Mouse (Mus musculus): ENCODE measurements around the gene Apol7b.
"Not testable (repeated sequence)": the region's sequence is repeated elsewhere in the genome, so short reads cannot be mapped to it uniquely, and the experiment has no call there.

Apol7b gene

GRCm38 (mm10) chr15:77447392-77447791, at the start of gene Apol7b:
Gene Apol7b, minus strand, starts transcription at chr15:77447492.
- in situ Hi-C loops (cut with MboI, MseI): not testable (repeated sequence)

DNA sequence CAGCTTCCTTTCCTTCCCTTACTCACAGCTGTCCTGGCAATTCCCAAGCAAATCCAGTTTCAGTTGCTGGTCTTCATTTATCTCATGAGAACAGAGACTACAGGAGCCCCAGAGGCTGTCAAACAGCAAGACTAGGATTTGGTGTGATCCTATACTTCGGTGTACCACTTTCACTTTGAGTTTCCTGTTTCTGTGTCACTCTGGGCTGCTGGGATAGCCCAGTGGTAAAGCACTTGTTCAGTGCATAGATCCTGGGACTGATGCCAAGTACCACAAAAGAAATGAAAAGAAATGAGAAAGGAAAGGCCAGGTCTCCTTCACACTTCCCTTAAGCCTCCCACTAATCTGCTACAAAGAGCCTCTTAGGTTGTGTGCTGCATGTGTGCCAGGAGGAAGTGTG, 47.4 kb upstream of the Apol7b start:
- in situ Hi-C loops (cut with MboI, MseI): not testable (repeated sequence)

DNA sequence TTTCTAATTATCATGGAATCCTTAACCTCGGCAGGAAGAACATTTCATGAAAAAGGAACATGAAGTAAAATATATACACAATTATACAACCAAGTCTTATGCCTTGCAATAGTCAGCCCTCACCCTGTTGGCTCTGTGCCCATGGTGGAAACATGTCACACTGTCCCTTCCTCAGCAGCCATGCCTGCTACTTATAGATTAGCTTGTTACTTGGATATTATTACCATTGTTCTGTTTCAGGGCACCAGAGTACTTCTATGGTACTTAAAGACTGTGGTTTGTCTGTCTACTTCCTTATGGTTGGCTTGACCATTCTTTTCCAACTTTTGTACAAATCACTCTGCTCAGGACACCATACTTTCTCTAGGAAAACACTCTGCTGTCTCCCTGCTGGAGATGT, 45.9 kb upstream of the Apol7b start:
- in situ Hi-C loops (cut with MboI, MseI): not testable (repeated sequence)

DNA sequence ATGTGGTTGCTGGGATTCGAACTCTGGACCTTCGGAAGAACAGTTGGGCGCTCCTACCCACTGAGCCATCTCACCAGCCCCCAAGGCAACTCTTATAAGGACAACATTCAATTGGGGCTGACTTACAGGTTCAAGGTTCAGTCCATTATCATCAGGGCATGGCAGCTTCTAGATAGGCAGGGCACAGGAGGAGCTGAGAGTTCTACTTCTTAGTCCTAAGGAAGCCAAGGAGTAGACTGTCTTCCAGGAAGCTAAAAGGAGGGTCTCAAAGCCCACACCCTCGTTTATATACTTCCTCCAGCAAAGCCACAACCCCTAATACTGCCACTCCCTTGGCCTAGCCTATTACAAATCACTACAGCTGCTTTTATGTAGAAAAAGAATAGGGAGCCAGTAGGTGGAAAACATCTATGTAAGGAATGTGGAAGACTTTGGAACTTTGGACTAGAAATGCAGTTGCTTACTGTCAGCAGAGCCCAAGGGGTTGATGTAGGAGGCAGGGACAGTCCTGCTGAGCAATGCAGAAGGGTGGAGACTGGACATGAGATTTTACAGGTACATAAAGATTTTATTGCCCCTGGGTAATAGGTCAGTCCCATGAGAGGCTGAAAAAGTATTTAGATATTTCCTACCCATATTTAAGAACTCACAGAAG, 35.0 kb upstream of the Apol7b start:
- in situ Hi-C loops (cut with MboI, MseI): no loop called here

DNA sequence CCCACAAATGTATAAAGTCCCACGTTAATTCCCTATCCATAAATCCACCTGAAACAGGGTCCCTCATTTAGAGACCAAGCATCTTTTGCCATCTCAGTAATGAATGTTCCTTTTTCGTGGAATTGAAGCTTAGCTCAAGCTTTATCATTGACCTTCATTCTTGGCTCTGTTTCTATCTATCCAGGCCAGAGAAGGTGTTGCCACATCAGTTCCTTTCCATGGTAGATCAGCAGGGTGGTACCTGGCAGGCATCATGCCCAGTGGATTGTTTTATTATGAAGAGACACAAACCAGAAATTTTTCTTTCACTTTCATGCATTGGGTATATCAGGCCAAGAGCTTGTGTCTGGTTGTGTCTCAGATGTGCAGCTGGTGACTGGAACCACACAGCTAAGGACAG, 29.4 kb upstream of the Apol7b start, which contains the start of gene Apol10a:
Gene Apol10a (plus strand): TSS at position 355 of the 400 bp plus-strand sequence.
- in situ Hi-C loops (cut with MboI, MseI): not testable (repeated sequence)

DNA sequence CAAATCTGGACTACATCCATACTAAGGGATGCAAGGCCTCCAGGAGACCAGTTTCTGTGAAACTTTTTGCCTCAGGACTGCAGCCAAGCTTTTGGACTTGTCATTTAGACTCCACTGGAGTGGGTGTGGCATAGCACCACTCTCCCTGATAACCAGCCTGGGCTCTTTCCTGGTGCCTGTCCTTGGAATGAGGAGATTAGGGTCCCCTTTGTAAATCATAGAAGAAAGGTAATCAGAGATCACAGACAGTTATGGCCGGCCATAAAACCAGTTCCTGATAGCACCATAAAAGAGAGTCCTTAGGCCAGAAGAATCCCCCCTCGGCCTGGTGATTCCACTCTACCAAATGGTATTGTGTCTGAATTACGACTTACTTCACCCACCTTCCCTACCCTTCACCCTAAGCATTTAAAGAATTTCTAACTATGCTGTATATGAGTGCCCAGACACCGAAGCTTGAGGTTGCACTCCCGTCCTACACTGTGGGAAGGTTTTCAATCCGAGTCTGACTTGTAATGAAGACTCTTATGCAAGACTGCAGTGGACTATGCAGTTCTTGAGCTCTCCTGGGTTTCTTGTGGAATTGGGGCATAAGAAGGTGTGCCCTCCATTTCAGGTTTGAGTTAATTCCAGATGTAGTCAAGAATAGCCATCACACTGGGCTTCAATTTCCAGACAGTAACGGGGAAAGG, 27.6 kb upstream of the Apol7b start:
- in situ Hi-C loops (cut with MboI, MseI): loop anchor here (5.0 kb wide), 1 partner anchor 187 kb away; no protein-coding TSS in a partner anchor

GRCm38 (mm10) chr15:77449927-77450326, 2.6 kb upstream of the Apol7b start:
- in situ Hi-C loops (cut with MboI, MseI): loop anchor here (5.0 kb wide), 1 partner anchor 242 kb away; no protein-coding TSS in a partner anchor

- in situ Hi-C loops (cut with MboI, MseI): not testable (repeated sequence)
These were observed 1.6 kb downstream of the Apol7b start for GRCm38 (mm10) chr15:77445668-77446067.

DNA sequence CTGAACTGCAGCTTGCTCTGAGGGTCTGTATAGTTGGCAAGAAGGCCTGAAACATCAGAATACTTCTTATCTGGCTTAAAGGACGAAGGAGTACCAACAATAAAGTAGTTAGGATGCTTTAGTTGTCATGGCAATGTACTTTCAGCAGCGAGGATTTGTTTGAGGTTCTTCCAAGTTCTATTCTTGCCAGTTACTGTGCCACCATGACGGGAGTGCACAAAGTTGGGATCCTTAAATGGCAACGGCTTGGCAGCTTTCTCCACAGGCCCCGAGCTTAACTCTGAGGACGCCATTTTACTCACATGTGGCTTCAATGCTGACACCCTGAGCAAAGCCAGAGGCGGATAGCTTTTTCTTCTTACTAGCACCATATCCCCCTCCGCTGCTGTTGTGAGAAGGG, 2.5 kb downstream of the Apol7b start:
- in situ Hi-C loops (cut with MboI, MseI): not testable (repeated sequence)

- in situ Hi-C loops (cut with MboI, MseI): not testable (repeated sequence)
These were observed 18.4 kb downstream of the Apol7b start for GRCm38 (mm10) chr15:77428690-77429448.

- in situ Hi-C loops (cut with MboI, MseI): not testable (repeated sequence)
These were observed 24.4 kb downstream of the Apol7b start for GRCm38 (mm10) chr15:77422925-77423324.

- in situ Hi-C loops (cut with MboI, MseI): not testable (repeated sequence)
These were observed 27.6 kb downstream of the Apol7b start for GRCm38 (mm10) chr15:77419657-77420056.

GRCm38 (mm10) chr15:77416655-77417333, 30.5 kb downstream of the Apol7b start:
- in situ Hi-C loops (cut with MboI, MseI): not testable (repeated sequence)

- in situ Hi-C loops (cut with MboI, MseI): not testable (repeated sequence)
These were observed 31.6 kb downstream of the Apol7b start for GRCm38 (mm10) chr15:77415653-77416052.

GRCm38 (mm10) chr15:77412695-77413094, 34.6 kb downstream of the Apol7b start:
- in situ Hi-C loops (cut with MboI, MseI): not testable (repeated sequence)

DNA sequence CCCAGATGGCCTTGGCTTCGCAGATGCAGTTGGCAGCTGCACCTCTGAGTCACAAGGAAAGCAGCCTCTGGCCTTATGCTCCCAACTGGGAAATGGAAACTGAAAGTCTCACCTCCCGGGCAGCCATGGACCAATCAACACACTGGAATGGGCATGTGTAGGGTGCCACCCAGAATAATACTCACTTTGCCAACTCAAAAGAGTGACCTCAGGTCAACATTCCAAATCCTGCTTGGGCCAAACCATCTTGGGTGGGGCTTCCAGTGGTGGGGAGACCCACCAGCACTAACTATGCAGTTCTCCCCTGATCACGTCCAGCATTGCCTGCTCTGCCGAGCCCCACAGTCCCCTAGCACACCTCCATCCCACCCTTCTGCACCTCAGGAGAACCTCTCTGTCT, 36.3 kb downstream of the Apol7b start, which contains the start of gene Apol9a:
Gene Apol9a (minus strand): TSS at position 101 of the 400 bp plus-strand sequence.
- in situ Hi-C loops (cut with MboI, MseI): not testable (repeated sequence)

DNA sequence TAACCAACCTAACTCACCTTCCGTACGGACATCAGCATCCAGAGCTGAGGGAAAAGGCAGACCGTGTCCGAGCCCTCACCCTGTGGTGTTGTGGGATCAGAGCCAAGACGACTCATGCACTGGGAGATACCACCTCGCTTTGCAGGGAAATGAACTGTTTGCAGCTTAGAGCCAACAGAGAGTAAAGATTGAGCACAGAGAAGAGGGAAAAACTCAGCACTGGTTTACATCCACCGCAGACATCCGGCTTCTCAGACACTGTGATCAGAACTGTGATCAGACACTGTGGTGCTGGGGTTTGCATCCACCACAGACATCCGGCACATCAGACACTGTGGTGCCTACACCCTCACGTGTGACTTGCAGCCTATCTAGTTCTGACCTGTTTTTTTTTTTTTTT, 40.9 kb downstream of the Apol7b start:
- in situ Hi-C loops (cut with MboI, MseI): loop anchor here (5.0 kb wide), 1 partner anchor 326 kb away; no protein-coding TSS in a partner anchor

DNA sequence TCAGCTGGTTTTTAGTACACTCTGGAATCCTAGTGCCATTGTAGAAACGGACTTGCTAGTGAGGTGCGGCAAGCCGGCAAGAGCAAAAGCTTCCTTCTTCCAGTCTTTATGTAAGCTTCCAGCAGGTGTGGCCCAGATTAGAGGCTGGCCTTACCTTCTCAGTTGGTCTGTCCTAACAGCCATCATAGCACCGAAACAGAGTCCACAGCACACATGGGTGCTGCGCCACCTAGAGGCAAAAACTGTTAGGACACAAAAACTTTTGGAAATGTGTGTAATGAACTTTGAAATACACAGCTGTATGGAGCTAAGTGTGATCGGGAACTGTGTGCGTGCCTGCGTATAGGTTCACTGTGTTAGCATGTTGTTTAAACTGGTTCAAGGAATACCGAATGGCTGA, 48.3 kb downstream of the Apol7b start, which contains the start of gene Apol7a:
Gene Apol7a (minus strand): TSS at position 84 of the 400 bp plus-strand sequence.
- in situ Hi-C loops (cut with MboI, MseI): not testable (repeated sequence)

- in situ Hi-C loops (cut with MboI, MseI): not testable (repeated sequence)
These were observed 49.7 kb downstream of the Apol7b start for GRCm38 (mm10) chr15:77397450-77398132.

DNA sequence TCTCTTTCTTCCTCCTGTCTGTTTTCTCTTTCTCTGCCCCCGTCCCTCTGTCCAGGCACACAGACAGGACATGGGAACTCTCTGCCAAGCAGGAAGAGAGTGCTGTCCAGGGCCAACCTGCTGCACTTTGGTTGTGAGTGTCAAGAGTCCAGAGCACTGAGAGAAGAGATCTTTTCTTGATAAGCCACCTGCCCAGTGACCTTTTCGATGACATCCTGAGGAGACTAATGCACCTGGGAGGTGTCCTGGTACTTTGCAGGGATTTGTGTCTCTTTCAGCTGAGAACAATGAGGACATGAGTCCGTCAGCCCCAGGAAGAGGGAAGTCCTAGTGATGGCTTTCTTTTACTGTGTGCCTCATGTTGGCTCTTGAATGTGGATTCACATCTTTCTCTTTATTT, 53.5 kb downstream of the Apol7b start:
- in situ Hi-C loops (cut with MboI, MseI): not testable (repeated sequence)

DNA sequence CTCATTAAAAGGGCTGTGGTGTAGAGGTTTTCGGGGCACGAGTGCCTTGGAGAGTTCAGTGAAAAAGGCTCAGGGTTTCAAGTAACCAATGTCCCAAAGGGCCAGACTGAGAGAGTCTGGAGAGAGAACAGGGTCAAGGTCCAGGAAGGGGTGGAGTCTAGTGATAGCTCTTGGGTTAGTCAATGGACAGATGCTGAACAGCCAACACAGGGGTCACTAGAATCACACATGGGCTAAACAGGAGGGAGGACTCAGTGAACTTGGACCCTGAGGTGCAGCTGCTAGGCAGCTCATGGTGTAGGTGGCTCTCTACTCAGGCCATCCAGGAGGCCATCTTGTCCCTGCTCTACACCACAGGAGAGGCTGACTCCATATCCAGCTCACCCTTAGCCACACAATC, 59.8 kb downstream of the Apol7b start:
- in situ Hi-C loops (cut with MboI, MseI): no loop called here
